Mouse (Mus musculus) heart, embryonic 11.5 days (tissue): Measurements from ENCODE around the gene Ryr3. TPM values are rescaled to one million over a fixed set of nuclear protein-coding genes. Genes with fewer than 3 reads are reported as not detected.

Experiments
- ATAC-seq: fragments of 200-750 bp; cut with Nextera tagmentation; replicated peaks from 2 replicates; pipeline ENCODE4 v1.8.0; 2017; ENCODE audit warnings: moderate library complexity; ENCODE audit not compliant: insufficient number of reproducible peaks, low FRiP score, low TSS enrichment
- H3K27ac ChIP-seq: fragments of 300-500 bp; sonication (generic); 2 replicates; pipeline ENCODE4 v1.5.1; 2014; ENCODE audit warnings: mild to moderate bottlenecking, low read depth, low read length
- H3K27me3 ChIP-seq: fragments of 300-500 bp; sonication (generic); 2 replicates; pipeline ENCODE4 v1.6.1; 2014; ENCODE audit warnings: mild to moderate bottlenecking, low read length, mixed read lengths; ENCODE audit not compliant: control insufficient read depth, insufficient read depth
- H3K36me3 ChIP-seq: fragments of 300-500 bp; sonication (generic); 2 replicates; pipeline ENCODE4 v1.6.1; 2014; ENCODE audit warnings: mild to moderate bottlenecking, low read length, moderate library complexity, mixed read lengths; ENCODE audit not compliant: control insufficient read depth, insufficient read depth
- H3K4me1 ChIP-seq: fragments of 300-500 bp; sonication (generic); 2 replicates; pipeline ENCODE4 v1.6.1; 2014; ENCODE audit warnings: low read length; ENCODE audit not compliant: control insufficient read depth, insufficient read depth
- H3K4me2 ChIP-seq: fragments of 300-500 bp; sonication (generic); 2 replicates; pipeline ENCODE4 v1.6.1; 2014; ENCODE audit warnings: mild to moderate bottlenecking, moderate library complexity
- H3K4me3 ChIP-seq: fragments of 300-500 bp; sonication (generic); 2 replicates; pipeline ENCODE4 v1.5.1; 2014; ENCODE audit warnings: low read depth, low read length
- H3K9ac ChIP-seq: fragments of 300-500 bp; sonication (generic); 2 replicates; pipeline ENCODE4 v1.6.1; 2014; ENCODE audit warnings: mild to moderate bottlenecking, low read depth, low read length, moderate library complexity
- H3K9me3 ChIP-seq: fragments of 300-500 bp; sonication (generic); replicated peaks from 2 replicates; pipeline ENCODE4 v1.6.1; 2016; ENCODE audit warnings: low read length; ENCODE audit not compliant: control insufficient read depth
- WGBS: fragments of 180-500 bp; shearing (Covaris S2); extraction: QIAGEN DNeasy Blood & Tissue Kit; methylation state at CpG from one replicate; pipeline ENCODE4 v1.1.7; 2014; ENCODE audit not compliant: insufficient replicate concordance; 5-methylcytosine and 5-hydroxymethylcytosine counted together
- polyA plus RNA-seq: library from polyadenylated mRNA; unstranded; fragments of >200 nt; fragmentation: Nextera tagmentation; extraction: Ambion mirVana; gene quantifications from 2 replicates; pipeline ENCODE4 v1.2.1, GENCODE M21; 2014

The Ryr3 gene
- polyA plus RNA-seq, 1 experiment from 2014 or later: 5.5 TPM

DNA sequence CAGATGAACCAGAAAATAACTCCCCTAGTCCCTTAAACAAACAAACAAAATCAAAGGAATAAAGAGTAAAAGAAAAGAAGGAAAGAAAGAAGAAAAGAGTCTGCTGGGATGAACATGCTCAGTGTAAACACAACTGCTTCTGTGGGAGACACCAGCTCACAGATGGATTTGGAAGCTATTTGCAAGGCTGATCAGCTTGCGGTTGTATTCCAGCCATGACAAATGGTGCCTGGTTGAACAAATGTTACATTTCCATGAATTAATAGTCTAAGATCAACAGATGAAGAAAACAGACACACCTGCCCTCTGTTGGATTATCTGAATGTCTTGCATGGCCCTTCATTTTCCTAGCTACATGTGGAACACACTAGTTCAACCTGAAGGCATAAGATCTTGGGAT, 468.4 kb downstream of the Ryr3 start:
- no peak overlapping the region for H3K4me2 ChIP-seq
- no peak for ATAC-seq
- no peaks in the 10 kb centered on the region for H3K4me1 ChIP-seq
- H3K4me3 ChIP-seq: no peak overlapping the region
- no peaks in the 10 kb centered on the region for H3K9me3 ChIP-seq
- no peak overlapping the region for H3K27ac ChIP-seq
- H3K27me3 ChIP-seq: no peaks in the 10 kb centered on the region
- H3K9ac ChIP-seq: no peak overlapping the region
- H3K36me3 ChIP-seq: no peaks in the 10 kb centered on the region
- 84% methylated on average over 1 of the region's 1 CpGs for WGBS

DNA sequence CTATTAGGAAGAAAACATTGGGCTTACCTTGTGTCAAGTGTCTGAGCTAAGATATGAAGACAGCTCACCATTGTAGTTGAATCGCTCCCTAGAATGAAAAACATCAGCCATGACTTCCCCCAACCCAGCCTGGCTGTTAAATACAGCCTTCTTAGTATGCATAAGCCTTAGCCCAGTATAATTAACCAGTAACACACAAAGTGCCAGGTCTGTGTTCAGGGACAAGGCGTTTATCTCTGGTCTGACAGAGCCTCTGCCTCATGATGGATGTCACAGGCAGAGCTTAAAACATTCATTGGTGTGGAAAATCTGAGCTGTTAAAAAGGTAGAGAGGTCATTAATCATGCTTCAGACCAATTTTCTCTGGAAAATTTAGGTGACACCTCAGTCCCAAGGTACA, 484.0 kb downstream of the Ryr3 start:
- no peaks in the 10 kb centered on the region for H3K4me1 ChIP-seq
- H3K27me3 ChIP-seq: no peaks in the 10 kb centered on the region
- H3K9ac ChIP-seq: no peak overlapping the region
- H3K4me2 ChIP-seq: no peak overlapping the region
- H3K9me3 ChIP-seq: no peaks in the 10 kb centered on the region
- no peak overlapping the region for H3K4me3 ChIP-seq
- 58% methylated on average over 2 of the region's 2 CpGs for WGBS
- no peak overlapping the region for H3K27ac ChIP-seq
- H3K36me3 ChIP-seq: no peaks in the 10 kb centered on the region
- no peak for ATAC-seq

GRCm38 (mm10) chr2:112727842-112728241, 489.1 kb downstream of the Ryr3 start:
- H3K36me3 ChIP-seq: no peaks in the 10 kb centered on the region
- 60% methylated on average over 6 of the region's 6 CpGs for WGBS
- H3K27ac ChIP-seq: no peak overlapping the region

DNA sequence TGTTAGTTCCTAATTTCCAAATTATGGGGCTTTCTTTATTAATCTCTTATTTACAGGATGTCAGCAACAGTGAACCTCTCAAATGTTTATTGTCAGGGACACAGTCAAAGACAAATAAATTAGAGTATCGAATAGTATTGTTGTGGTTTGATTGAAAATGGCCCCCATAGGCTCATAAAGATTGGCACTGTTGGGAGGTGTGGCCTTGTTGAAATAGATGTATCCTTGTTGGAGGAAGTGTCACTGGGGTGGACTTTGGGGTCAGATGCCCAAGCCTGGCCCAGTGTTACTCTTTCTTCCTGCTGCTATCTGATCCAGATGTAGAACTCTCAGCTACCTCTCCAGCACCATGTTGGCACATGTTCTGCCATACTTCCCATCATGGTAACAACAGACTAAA, 495.7 kb downstream of the Ryr3 start:
- no peak overlapping the region for H3K27ac ChIP-seq
- H3K9ac ChIP-seq: no peak overlapping the region
- H3K4me2 ChIP-seq: no peak overlapping the region
- no peaks in the 10 kb centered on the region for H3K4me1 ChIP-seq
- H3K27me3 ChIP-seq: no peaks in the 10 kb centered on the region
- WGBS: 88% methylated on average over 1 of the region's 1 CpGs
- H3K36me3 ChIP-seq: no peaks in the 10 kb centered on the region
- H3K4me3 ChIP-seq: no peak overlapping the region
- no peak for ATAC-seq
- H3K9me3 ChIP-seq: no peaks in the 10 kb centered on the region

More at GRCm38 (mm10) chr2:112727842-112728241, 489.1 kb downstream of the Ryr3 start:
- no peaks in the 10 kb centered on the region for H3K9me3 ChIP-seq
- no peaks in the 10 kb centered on the region for H3K4me1 ChIP-seq
- no peak overlapping the region for H3K9ac ChIP-seq
- H3K4me3 ChIP-seq: no peak overlapping the region
- H3K4me2 ChIP-seq: no peak overlapping the region
- no peak for ATAC-seq
- no peaks in the 10 kb centered on the region for H3K27me3 ChIP-seq

DNA sequence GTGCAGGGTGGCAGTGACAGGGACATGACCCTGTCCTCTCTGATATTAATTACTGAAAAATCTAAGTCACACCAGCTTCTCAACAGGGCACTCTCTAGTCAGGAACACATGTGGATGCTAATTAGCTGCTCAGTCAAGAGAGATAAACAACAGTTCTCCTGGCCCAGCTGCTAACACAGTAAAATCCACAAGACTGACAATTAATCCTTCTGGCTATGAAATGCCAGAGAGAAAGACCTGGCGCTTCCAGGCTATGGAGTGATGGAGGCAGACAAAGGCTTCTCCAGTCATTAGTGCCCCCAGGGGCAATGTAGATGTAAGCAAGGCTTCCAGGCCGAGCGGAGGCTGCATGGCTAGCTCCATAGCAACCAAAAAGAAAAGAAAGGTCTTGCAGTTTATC, 496.2 kb downstream of the Ryr3 start:
- no peak overlapping the region for H3K4me3 ChIP-seq
- WGBS: 63% methylated on average over 3 of the region's 3 CpGs
- no peak overlapping the region for H3K9ac ChIP-seq
- H3K9me3 ChIP-seq: no peaks in the 10 kb centered on the region
- no peak overlapping the region for H3K4me2 ChIP-seq
- H3K4me1 ChIP-seq: no peaks in the 10 kb centered on the region
- H3K36me3 ChIP-seq: no peaks in the 10 kb centered on the region
- H3K27ac ChIP-seq: no peak overlapping the region
- no peaks in the 10 kb centered on the region for H3K27me3 ChIP-seq
- ATAC-seq: no peak

DNA sequence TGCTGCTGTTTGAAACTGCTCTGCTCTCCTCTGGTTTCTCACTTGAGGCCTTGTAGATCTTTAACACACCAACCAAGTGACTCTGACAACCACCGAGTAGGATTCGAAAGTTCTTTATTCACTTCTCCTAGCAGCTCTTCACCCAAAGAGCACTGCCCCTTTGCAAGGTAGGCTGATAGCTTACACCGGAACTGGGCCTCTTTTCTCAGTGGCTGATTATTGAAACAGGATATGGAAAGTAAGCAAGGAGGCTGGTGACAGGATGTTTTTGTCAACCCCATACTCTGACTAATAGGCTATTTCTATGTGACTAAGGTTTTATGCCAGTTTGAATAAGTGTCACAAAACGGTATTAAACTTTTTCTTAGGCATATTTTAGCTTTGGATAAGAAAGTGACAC, 502.2 kb downstream of the Ryr3 start:
- Histone ChIP-seq H3K9me3 (no peaks in the 10 kb centered on the region), H3K4me3 (no peak overlapping the region), H3K4me1 (no peaks in the 10 kb centered on the region), H3K36me3 (no peaks in the 10 kb centered on the region), H3K27ac (no peak overlapping the region), H3K9ac (no peak overlapping the region), H3K4me2 (no peak overlapping the region), H3K27me3 (no peaks in the 10 kb centered on the region)
- no peak for ATAC-seq
- 60% methylated on average over 4 of the region's 4 CpGs for WGBS

DNA sequence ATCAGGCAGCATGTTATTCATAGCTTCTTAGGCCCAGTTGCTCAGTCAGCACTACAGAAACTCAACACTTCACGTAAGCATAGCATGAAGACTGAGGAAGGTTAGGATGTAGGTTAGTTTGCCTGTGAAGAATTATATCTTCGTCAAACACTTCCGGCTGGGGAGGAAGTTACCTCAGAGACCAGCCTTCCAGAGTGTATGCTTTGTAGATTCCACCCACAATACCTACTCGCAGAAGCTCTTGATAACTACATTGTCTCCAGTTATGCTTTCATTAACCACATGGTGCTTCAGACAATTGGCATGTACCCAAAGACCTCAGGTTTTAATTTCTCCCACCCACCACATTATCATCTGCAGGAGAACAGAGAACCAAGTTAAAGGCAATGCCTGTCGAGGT, 535.1 kb downstream of the Ryr3 start:
- no peak for ATAC-seq
- WGBS: 65% methylated on average over 5 of the region's 5 CpGs
- Histone ChIP-seq H3K27me3 (no peaks in the 10 kb centered on the region), H3K4me2 (no peak overlapping the region), H3K36me3 (no peaks in the 10 kb centered on the region), H3K4me3 (no peak overlapping the region), H3K9ac (no peak overlapping the region), H3K27ac (no peak overlapping the region), H3K4me1 (no peaks in the 10 kb centered on the region), H3K9me3 (no peaks in the 10 kb centered on the region)

GRCm38 (mm10) chr2:112677246-112677645, 539.6 kb downstream of the Ryr3 start:
- H3K36me3 ChIP-seq: no peaks in the 10 kb centered on the region
- H3K4me2 ChIP-seq: no peak overlapping the region
- no peaks in the 10 kb centered on the region for H3K4me1 ChIP-seq
- no peaks in the 10 kb centered on the region for H3K27me3 ChIP-seq
- H3K4me3 ChIP-seq: no peak overlapping the region
- 61% methylated on average over 1 of the region's 1 CpGs for WGBS
- ATAC-seq: no peak
- H3K27ac ChIP-seq: no peak overlapping the region
- no peak overlapping the region for H3K9ac ChIP-seq
- no peaks in the 10 kb centered on the region for H3K9me3 ChIP-seq

GRCm38 (mm10) chr2:112676721-112677120, 540.2 kb downstream of the Ryr3 start:
- H3K4me1 ChIP-seq: no peaks in the 10 kb centered on the region
- H3K36me3 ChIP-seq: no peaks in the 10 kb centered on the region
- no peak overlapping the region for H3K4me2 ChIP-seq
- no peaks in the 10 kb centered on the region for H3K9me3 ChIP-seq
- H3K4me3 ChIP-seq: no peak overlapping the region
- no peaks in the 10 kb centered on the region for H3K27me3 ChIP-seq
- ATAC-seq: no peak
- no peak overlapping the region for H3K27ac ChIP-seq
- 46% methylated on average over 1 of the region's 1 CpGs for WGBS
- H3K9ac ChIP-seq: no peak overlapping the region
